19 mouse cellular contexts compared by ENCODE assay signal in the genomic region with DNA sequence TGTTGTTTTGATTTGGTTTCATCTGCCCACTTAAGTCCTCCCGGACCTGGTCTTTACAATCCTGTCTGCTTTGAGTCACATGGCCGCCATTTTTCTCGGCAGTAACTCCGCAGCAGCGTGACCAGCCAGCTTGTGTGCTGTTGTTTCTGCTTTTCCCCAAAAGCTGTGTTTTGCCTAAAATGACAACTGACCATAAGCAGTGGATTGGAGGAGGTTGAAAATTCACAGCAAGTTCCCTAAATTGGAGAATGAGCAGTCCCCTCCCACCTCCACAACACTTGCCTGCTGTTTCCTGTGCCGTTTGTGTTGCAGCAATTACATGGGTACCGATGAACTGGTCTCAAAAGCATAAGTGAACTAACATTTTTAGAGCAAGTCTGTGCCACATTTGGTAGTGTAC. TPM values are rescaled to one million over a fixed set of nuclear protein-coding genes. Genes with fewer than 3 reads are reported as not detected.
A peak's percentile ranks its signal among the peaks of the same experiment; 100 is the strongest.
DNase-seq lines count a peak whose midpoint lies in the region; ATAC-seq lines count a peak whose summit lies in the region.
"Had no signal": no experiment of that assay in that cellular context is flagged by ENCODE, and none has a peak within 500 bp of the region (broad histone marks: within the 10 kb centered on the region; RNA-seq: fewer than 3 reads in every experiment).

No protein-coding gene starts in this region.

- 0 out of 2 replicates have a peak overlapping the region, but pooled peaks have one; percentile 6 for H3K4me2 ChIP-seq in liver, embryonic 13.5 days
- no peak overlapping the region for H3K4me2 ChIP-seq in hindbrain, embryonic 13.5 days
- H3K4me2 ChIP-seq in kidney, embryonic 16.5 days (replicated peaks; ENCODE audit: low read depth, low read length), result no peak overlapping the region
- H3K4me2 ChIP-seq: embryonic facial prominence, embryonic 15.5 days; forebrain, embryonic 12.5 days; heart, embryonic 11.5 days; limb, embryonic 15.5 days had no signal

- WGBS in liver, embryonic 13.5 days (ENCODE audit: insufficient replicate concordance), result 23% methylated on average over 7 of the region's 7 CpGs
- 82% methylated on average over 7 of the region's 7 CpGs for WGBS in hindbrain, embryonic 13.5 days
- WGBS in kidney, embryonic 16.5 days, result 63% methylated on average over 7 of the region's 7 CpGs

- H3K9ac ChIP-seq in liver, embryonic 13.5 days, result no peak overlapping the region
- no peak overlapping the region for H3K9ac ChIP-seq in hindbrain, embryonic 13.5 days
- no peak overlapping the region for H3K9ac ChIP-seq in kidney, embryonic 16.5 days (replicated peaks; ENCODE audit: low read length)
- H3K9ac ChIP-seq: embryonic facial prominence, embryonic 15.5 days; forebrain, embryonic 12.5 days; limb, embryonic 15.5 days had no signal

- H3K9me3 ChIP-seq in liver, embryonic 13.5 days (replicated peaks), result no peaks in the 10 kb centered on the region
- H3K9me3 ChIP-seq in hindbrain, embryonic 13.5 days, result no peaks in the 10 kb centered on the region
- no peaks in the 10 kb centered on the region for H3K9me3 ChIP-seq in kidney, embryonic 16.5 days (ENCODE audit: low read length)
- H3K9me3 ChIP-seq: embryonic facial prominence, embryonic 15.5 days; forebrain, embryonic 12.5 days; limb, embryonic 15.5 days had no signal

- H3K4me3 ChIP-seq in liver, embryonic 13.5 days (replicated peaks), result no peak overlapping the region
- H3K4me3 ChIP-seq in hindbrain, embryonic 13.5 days, result no peak overlapping the region
- H3K4me3 ChIP-seq in kidney, embryonic 16.5 days (ENCODE audit: low read length), result no peak overlapping the region
- H3K4me3 ChIP-seq: embryonic facial prominence, embryonic 15.5 days; forebrain, embryonic 12.5 days; limb, embryonic 15.5 days had no signal

- H3K27me3 ChIP-seq in liver, embryonic 13.5 days, result no peaks in the 10 kb centered on the region
- no peaks in the 10 kb centered on the region for H3K27me3 ChIP-seq in hindbrain, embryonic 13.5 days
- no peaks in the 10 kb centered on the region for H3K27me3 ChIP-seq in kidney, embryonic 16.5 days (ENCODE audit: insufficient read depth, low read length)
- H3K27me3 ChIP-seq: embryonic facial prominence, embryonic 15.5 days; forebrain, embryonic 12.5 days had no signal

- no peaks in the 10 kb centered on the region for H3K36me3 ChIP-seq in liver, embryonic 13.5 days
- H3K36me3 ChIP-seq in hindbrain, embryonic 13.5 days, result peaks cover 35% of the 10 kb centered on the region
- no peaks in the 10 kb centered on the region for H3K36me3 ChIP-seq in kidney, embryonic 16.5 days (ENCODE audit: insufficient read depth, low read length)
- H3K36me3 ChIP-seq: embryonic facial prominence, embryonic 15.5 days; limb, embryonic 15.5 days had no signal

- no peak overlapping the region for H3K27ac ChIP-seq in liver, embryonic 13.5 days
- H3K27ac ChIP-seq in hindbrain, embryonic 13.5 days, result no peak overlapping the region
- H3K27ac ChIP-seq in kidney, embryonic 16.5 days (ENCODE audit: low read length), result no peak overlapping the region
- H3K27ac ChIP-seq: embryonic facial prominence, embryonic 15.5 days; forebrain, embryonic 12.5 days; limb, embryonic 15.5 days had no signal

- DNase-seq in layer of hippocampus, adult 9-11 months, result peak; percentile 20
- DNase-seq in layer of hippocampus, adult 18-20 months (ENCODE audit: low spot score in 2 of 2), result no peak
- DNase-seq in brain, adult 2 months (ENCODE audit: low read depth, low spot score), result peak; percentile 54
- peak; percentile 1 for DNase-seq in liver, embryonic 13.5 days
- DNase-seq in skeletal muscle tissue, adult 2 months (ENCODE audit: low read depth, low spot score), result peak; percentile 1
- DNase-seq in ovary, postnatal 10 days (ENCODE audit: low spot score), result no peak
- DNase-seq: adrenal gland, postnatal 25 days; cerebellum, adult 11-12 months; gastrocnemius, postnatal 10 days; kidney, adult 18-20 months had no signal

- ATAC-seq in liver, embryonic 13.5 days (ENCODE audit: low read depth), result no peak
- ATAC-seq in hindbrain, embryonic 13.5 days (ENCODE audit: low FRiP score), result no peak
- ATAC-seq in kidney, embryonic 16.5 days (ENCODE audit: low FRiP score, low TSS enrichment), result no peak
- ATAC-seq: midbrain, embryonic 16.5 days had no signal

- no peaks in the 10 kb centered on the region for H3K4me1 ChIP-seq in liver, embryonic 13.5 days (replicated peaks)
- no peaks in the 10 kb centered on the region for H3K4me1 ChIP-seq in hindbrain, embryonic 13.5 days (replicated peaks)
- no peaks in the 10 kb centered on the region for H3K4me1 ChIP-seq in kidney, embryonic 16.5 days (ENCODE audit: insufficient read depth, low read length)
- H3K4me1 ChIP-seq: embryonic facial prominence, embryonic 15.5 days; forebrain, embryonic 12.5 days; limb, embryonic 15.5 days had no signal

RNA-seq across cellular contexts. Expression of a gene that starts 47.7 kb away (rescaled TPM):
- total RNA-seq in layer of hippocampus, adult 18-20 months (2021), result under 1 TPM; 0.32 to 0.38 TPM
- polyA plus RNA-seq in liver, embryonic 13.5 days (2015; fragmentation: Nextera tagmentation; extraction: Ambion mirVana), result 0.12 TPM in 1 of 2 replicates, not detected in the other
- polyA plus RNA-seq in hindbrain, embryonic 13.5 days (2015; fragmentation: Nextera tagmentation; extraction: Ambion mirVana), result 2.5 and 5.2 TPM in 2 replicates
- 0.51 and 0.61 TPM in 2 replicates for polyA plus RNA-seq in kidney, embryonic 16.5 days (2015; fragmentation: Nextera tagmentation; extraction: Ambion mirVana)
- total RNA-seq: adrenal gland, postnatal 25 days; gastrocnemius, postnatal 10 days; MEL had no signal
- polyA plus RNA-seq: C2C12; heart, embryonic 11.5 days; limb, embryonic 15.5 days had no signal

Comparison
In these comparisons a context has a peak if more than half of its experiments do, and no peak if none do; other contexts are left out.
1. DNase-seq: peak in layer of hippocampus, adult 9-11 months (single experiment), brain, adult 2 months (single experiment), liver, embryonic 13.5 days (single experiment) and skeletal muscle tissue, adult 2 months (single experiment); none in layer of hippocampus, adult 18-20 months (0 of 2) and ovary, postnatal 10 days (single experiment).